Mouse (Mus musculus) cerebellum, adult 8-10 months (tissue): ENCODE results near the gene Dusp6.

Source experiments
- DNase-seq: peaks from one replicate; pipeline ENCODE4 v3.0.0; 2022

Dusp6 gene

GRCm38 (mm10) chr10:99246797-99247508, 16.1 kb upstream of the Dusp6 start:
- no peak for DNase-seq

GRCm38 (mm10) chr10:99250874-99251281, 12.2 kb upstream of the Dusp6 start:
- no peak for DNase-seq

GRCm38 (mm10) chr10:99253412-99253811, 9.6 kb upstream of the Dusp6 start:
- DNase-seq = no peak

GRCm38 (mm10) chr10:99255830-99256570, 7.0 kb upstream of the Dusp6 start:
- DNase-seq = no peak

GRCm38 (mm10) chr10:99257531-99257930, 5.5 kb upstream of the Dusp6 start:
- no peak for DNase-seq

GRCm38 (mm10) chr10:99259840-99260239, 3.2 kb upstream of the Dusp6 start:
- no peak for DNase-seq

GRCm38 (mm10) chr10:99261151-99261635, 1.8 kb upstream of the Dusp6 start:
- peak; percentile 81 for DNase-seq

GRCm38 (mm10) chr10:99261636-99262318, 1.3 kb upstream of the Dusp6 start:
- peak; percentile 79 for DNase-seq

GRCm38 (mm10) chr10:99262319-99262866, 638 bp upstream of the Dusp6 start:
- DNase-seq = no peak

- peak; percentile 55 for DNase-seq
Observed at GRCm38 (mm10) chr10:99263419-99264221, 589 bp downstream of the Dusp6 start.

GRCm38 (mm10) chr10:99264301-99265010, 1.4 kb downstream of the Dusp6 start:
- DNase-seq = no peak

GRCm38 (mm10) chr10:99265011-99265694, 2.1 kb downstream of the Dusp6 start:
- no peak for DNase-seq

- no peak for DNase-seq
Observed at GRCm38 (mm10) chr10:99266025-99266424, 3.0 kb downstream of the Dusp6 start.

- DNase-seq = no peak
Observed at GRCm38 (mm10) chr10:99267621-99268020, 4.6 kb downstream of the Dusp6 start.

GRCm38 (mm10) chr10:99268421-99269300, 5.6 kb downstream of the Dusp6 start:
- no peak for DNase-seq

- no peak for DNase-seq
Observed at GRCm38 (mm10) chr10:99269301-99269701, 6.3 kb downstream of the Dusp6 start.

- no peak for DNase-seq
Observed at GRCm38 (mm10) chr10:99269704-99270103, 6.7 kb downstream of the Dusp6 start.

GRCm38 (mm10) chr10:99270406-99270805, 7.4 kb downstream of the Dusp6 start:
- DNase-seq = no peak

- no peak for DNase-seq
Observed at GRCm38 (mm10) chr10:99271016-99271415, 8.0 kb downstream of the Dusp6 start.

- DNase-seq = no peak
Observed at GRCm38 (mm10) chr10:99273006-99273405, 10.0 kb downstream of the Dusp6 start.
